Mouse (Mus musculus) stomach, postnatal 0 days (tissue): ENCODE results near the gene Relb. TPM values are rescaled to one million over a fixed set of nuclear protein-coding genes. Genes with fewer than 3 reads are reported as not detected.
A peak's percentile ranks its signal among the peaks of the same experiment; 100 is the strongest.

ENCODE experiments used
- ATAC-seq: fragments of 200-750 bp; cut with Nextera tagmentation; 2 replicates; pipeline ENCODE4 v1.8.0; 2017; ENCODE audit not compliant: low FRiP score, low TSS enrichment
- DNase-seq: peaks from one replicate; pipeline ENCODE4 v3.0.0-alpha.2; 2016; ENCODE audit warnings: low spot score
- H3K27ac ChIP-seq: fragments of 300-500 bp; sonication (generic); replicated peaks from 2 replicates; pipeline ENCODE4 v1.5.1; 2014; ENCODE audit warnings: mild to moderate bottlenecking, control low read depth
- H3K27me3 ChIP-seq: fragments of 300-500 bp; sonication (generic); 2 replicates; pipeline ENCODE4 v1.6.1; 2014; ENCODE audit warnings: low read length; ENCODE audit not compliant: control insufficient read depth, insufficient read depth
- H3K36me3 ChIP-seq: fragments of 300-500 bp; sonication (generic); 2 replicates; pipeline ENCODE4 v1.6.1; 2014; ENCODE audit warnings: low read length, mixed read lengths; ENCODE audit not compliant: control insufficient read depth, insufficient read depth
- H3K4me1 ChIP-seq: fragments of 300-500 bp; sonication (generic); replicated peaks from 2 replicates; pipeline ENCODE4 v1.6.1; 2014; ENCODE audit warnings: antibody characterized with exemption; ENCODE audit not compliant: control insufficient read depth, insufficient read depth
- H3K4me2 ChIP-seq: fragments of 300-500 bp; sonication (generic); replicated peaks from 2 replicates; pipeline ENCODE4 v1.6.1; 2014; ENCODE audit warnings: low read depth, mild to moderate bottlenecking, control low read depth, moderate library complexity
- H3K4me3 ChIP-seq: fragments of 300-500 bp; sonication (generic); 2 replicates; pipeline ENCODE4 v1.5.1; 2014; ENCODE audit warnings: low read depth, low read length, control low read depth
- H3K9ac ChIP-seq: fragments of 300-500 bp; sonication (generic); 2 replicates; pipeline ENCODE4 v1.6.1; 2014; ENCODE audit warnings: mild to moderate bottlenecking, low read length, control low read depth, mixed read lengths
- H3K9me3 ChIP-seq: fragments of 300-500 bp; sonication (generic); 2 replicates; pipeline ENCODE4 v1.6.1; 2016; ENCODE audit warnings: low read length; ENCODE audit not compliant: control insufficient read depth
- CTCF ChIP-seq: IDR thresholded peaks from 2 replicates; pipeline ENCODE4 v1.5.1; 2016; ENCODE audit warnings: antibody characterized with exemption, low read depth, mild to moderate bottlenecking, moderate library complexity
- EP300 ChIP-seq: optimal IDR thresholded peaks from 2 replicates; pipeline ENCODE3; 2016; ENCODE audit warnings: antibody characterized with exemption
- WGBS: fragments of 180-500 bp; shearing (Covaris S2); extraction: QIAGEN DNeasy Blood & Tissue Kit; methylation state at CpG from one replicate; pipeline ENCODE4 v1.1.7; 2014; 5-methylcytosine and 5-hydroxymethylcytosine counted together
- polyA plus RNA-seq: library from polyadenylated mRNA; unstranded; fragments of >200 nt; fragmentation: Nextera tagmentation; extraction: Ambion mirVana; gene quantifications from 2 replicates; pipeline ENCODE4 v1.2.1, GENCODE M21; 2015

Gene Relb
- polyA plus RNA-seq, 1 experiment from 2014 or later, result 7.3 TPM

DNA sequence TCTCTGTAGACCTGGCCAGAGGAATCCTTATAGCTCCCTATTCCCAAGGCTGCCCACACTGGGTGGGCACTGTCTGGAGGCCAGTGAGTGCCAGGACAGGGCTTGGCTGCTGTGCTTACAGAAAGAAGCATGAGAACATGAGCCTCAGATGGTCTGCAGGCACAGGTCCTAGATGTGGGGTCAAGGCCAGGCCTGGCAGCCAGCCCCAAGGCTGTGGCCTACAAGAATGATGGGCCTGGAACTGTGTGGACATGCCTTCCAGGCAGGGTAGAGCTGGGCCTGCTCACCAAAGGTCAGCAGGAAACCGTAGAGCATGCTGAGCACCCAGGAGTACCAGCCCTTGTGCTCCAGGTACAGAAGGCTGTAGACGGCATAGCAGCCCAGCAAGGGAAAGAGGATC is 5.4 kb upstream of the Relb start:
- Histone ChIP-seq H3K4me3 (no peak overlapping the region), H3K36me3 (peaks cover 44% of the 10 kb centered on the region), H3K4me2 (no peak overlapping the region), H3K27me3 (no peaks in the 10 kb centered on the region), H3K9ac (no peak overlapping the region), H3K4me1 (no peaks in the 10 kb centered on the region), H3K27ac (no peak overlapping the region), H3K9me3 (no peaks in the 10 kb centered on the region)
- ATAC-seq (no peak; the same call in 1 of the 2 replicates), DNase-seq (no peak)
- no peak for TF ChIP-seq CTCF
- no peak for TF ChIP-seq EP300
- WGBS, result 98% methylated on average over 2 of the region's 2 CpGs

GRCm38 (mm10) chr7:19633855-19634254 is 4.6 kb upstream of the Relb start:
- no peak for TF ChIP-seq EP300
- TF ChIP-seq CTCF, result no peak
- WGBS, result 86% methylated on average over 15 of the region's 15 CpGs
- Histone ChIP-seq H3K4me3 (no peak overlapping the region), H3K27me3 (no peaks in the 10 kb centered on the region), H3K4me2 (no peak overlapping the region), H3K27ac (no peak overlapping the region), H3K4me1 (no peaks in the 10 kb centered on the region), H3K36me3 (peaks cover 41% of the 10 kb centered on the region), H3K9ac (no peak overlapping the region), H3K9me3 (no peaks in the 10 kb centered on the region)
- ATAC-seq, result no peak
- no peak for DNase-seq

DNA sequence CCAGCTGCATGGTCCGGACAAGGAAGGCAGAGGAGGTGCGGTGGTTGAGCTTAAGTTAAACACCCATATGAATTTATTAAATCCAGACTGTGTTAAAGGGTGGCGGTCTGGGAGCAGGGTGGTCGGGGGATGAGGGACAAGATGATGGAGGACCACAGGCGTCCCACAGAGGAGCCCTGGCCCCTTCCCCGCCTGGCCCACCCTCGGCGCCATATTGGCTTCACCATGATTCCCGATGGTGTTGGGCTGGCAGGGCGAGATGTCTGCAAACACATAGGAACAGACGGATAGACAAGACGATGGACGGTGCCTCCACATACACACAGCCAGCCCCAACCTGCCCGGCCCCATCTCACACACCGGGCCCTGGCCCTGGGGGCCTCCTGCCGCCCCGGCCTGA is 4.0 kb upstream of the Relb start:
- H3K9ac ChIP-seq, result no peak overlapping the region
- ATAC-seq (no peak), DNase-seq (no peak)
- no peaks in the 10 kb centered on the region for H3K27me3 ChIP-seq
- H3K4me1 ChIP-seq, result no peaks in the 10 kb centered on the region
- no peak overlapping the region for H3K4me2 ChIP-seq
- no peaks in the 10 kb centered on the region for H3K9me3 ChIP-seq
- WGBS, result 88% methylated on average over 17 of the region's 17 CpGs
- H3K4me3 ChIP-seq, result no peak overlapping the region
- H3K36me3 ChIP-seq, result peaks cover 41% of the 10 kb centered on the region
- TF ChIP-seq CTCF (no peak), EP300 (no peak)
- H3K27ac ChIP-seq, result no peak overlapping the region

DNA sequence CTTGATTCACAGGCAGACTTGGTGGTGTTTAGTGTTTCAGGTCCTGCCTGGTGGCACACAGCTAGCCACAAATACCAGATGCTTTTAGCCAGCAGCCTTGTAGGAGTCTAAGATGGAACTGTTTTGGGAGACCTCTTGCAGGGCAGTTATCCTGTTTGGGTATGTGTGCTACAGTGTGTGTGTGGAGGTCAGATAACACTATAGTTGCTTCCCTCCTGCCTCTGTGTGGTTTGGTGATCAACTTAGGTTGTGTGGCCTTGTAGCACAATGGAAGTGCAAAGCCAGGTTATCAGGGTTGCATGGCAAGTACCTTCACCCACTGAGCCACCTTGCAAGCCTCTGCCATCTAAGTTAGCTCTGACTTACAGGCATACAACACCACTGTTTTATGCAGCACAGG is 3.5 kb upstream of the Relb start:
- no peaks in the 10 kb centered on the region for H3K9me3 ChIP-seq
- no peak for DNase-seq
- no peak overlapping the region for H3K9ac ChIP-seq
- TF ChIP-seq EP300 (no peak), CTCF (no peak)
- H3K4me3 ChIP-seq, result no peak overlapping the region
- H3K4me1 ChIP-seq, result no peaks in the 10 kb centered on the region
- peaks cover 37% of the 10 kb centered on the region for H3K36me3 ChIP-seq
- H3K27me3 ChIP-seq, result no peaks in the 10 kb centered on the region
- no peak overlapping the region for H3K27ac ChIP-seq
- H3K4me2 ChIP-seq, result no peak overlapping the region
- no peak for ATAC-seq

DNA sequence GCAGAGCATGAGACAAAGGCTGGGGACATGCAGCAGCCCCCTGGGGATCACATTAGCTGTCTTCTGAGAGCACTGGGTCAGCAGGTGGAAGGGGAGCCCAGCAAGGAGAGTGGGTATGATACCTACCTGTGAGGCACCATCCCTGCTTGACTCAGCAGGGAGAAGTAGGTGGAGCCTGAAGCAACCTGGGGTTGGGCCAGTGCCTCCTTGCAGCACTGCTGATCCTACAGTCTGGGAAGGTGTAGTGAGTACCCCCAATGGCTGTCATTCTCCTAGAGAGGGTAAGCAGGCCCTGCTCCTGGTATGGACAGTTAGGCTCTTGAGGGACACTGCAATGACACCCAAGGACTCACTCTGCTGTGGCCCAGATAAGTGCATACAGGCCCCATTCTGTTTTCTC is 3.0 kb upstream of the Relb start:
- Histone ChIP-seq H3K9me3 (no peaks in the 10 kb centered on the region), H3K4me1 (no peaks in the 10 kb centered on the region), H3K27me3 (no peaks in the 10 kb centered on the region), H3K4me2 (no peak overlapping the region), H3K9ac (no peak overlapping the region), H3K27ac (no peak overlapping the region), H3K4me3 (no peak overlapping the region), H3K36me3 (peaks cover 33% of the 10 kb centered on the region)
- no peak for DNase-seq
- ATAC-seq, result no peak
- TF ChIP-seq EP300, result no peak
- TF ChIP-seq CTCF, result no peak

- WGBS, result under 1% methylated on average over 49 of the region's 57 CpGs
- Histone ChIP-seq H3K4me1 (no peaks in the 10 kb centered on the region), H3K9ac (peak overlapping the region; percentile 68), H3K9me3 (no peaks in the 10 kb centered on the region), H3K27me3 (no peaks in the 10 kb centered on the region), H3K4me3 (peak overlapping the region; percentile 87), H3K4me2 (peak overlapping the region; percentile 98), H3K27ac (peak overlapping the region; percentile 91), H3K36me3 (peaks cover 7% of the 10 kb centered on the region)
- ATAC-seq (peak; percentile 95), DNase-seq (peak; percentile 97)
- TF ChIP-seq EP300, result no peak
These were observed 490 bp downstream of the Relb start for GRCm38 (mm10) chr7:19628536-19629360.
